Mouse (Mus musculus) forebrain, embryonic 16.5 days (tissue): ENCODE measurements around the gene Ptgis. TPM values are rescaled to one million over a fixed set of nuclear protein-coding genes. Genes with fewer than 3 reads are reported as not detected.

Experiments used
- ATAC-seq: fragments of 200-750 bp; cut with Nextera tagmentation; 2 replicates; pipeline ENCODE4 v1.8.0; 2017; ENCODE audit warnings: mild to moderate bottlenecking, moderate library complexity
- H3K27ac ChIP-seq: fragments of 300-500 bp; sonication (generic); 2 replicates; pipeline ENCODE4 v1.5.1; 2014; ENCODE audit warnings: low read length, control low read depth
- H3K27me3 ChIP-seq: fragments of 300-500 bp; sonication (generic); replicated peaks from 2 replicates; pipeline ENCODE4 v1.6.1; 2014; ENCODE audit warnings: low read length; ENCODE audit not compliant: control insufficient read depth, insufficient read depth
- H3K36me3 ChIP-seq: fragments of 300-500 bp; sonication (generic); 2 replicates; pipeline ENCODE4 v1.6.1; 2014; ENCODE audit not compliant: control insufficient read depth, insufficient read depth
- H3K4me1 ChIP-seq: fragments of 300-500 bp; sonication (generic); replicated peaks from 2 replicates; pipeline ENCODE4 v1.6.1; 2014; ENCODE audit warnings: low read length; ENCODE audit not compliant: control insufficient read depth, insufficient read depth
- H3K4me2 ChIP-seq: fragments of 300-500 bp; sonication (generic); 2 replicates; pipeline ENCODE4 v1.6.1; 2014; ENCODE audit warnings: mild to moderate bottlenecking, low read length, control low read depth
- H3K4me3 ChIP-seq: fragments of 300-500 bp; sonication (generic); replicated peaks from 2 replicates; pipeline ENCODE4 v1.5.1; 2014; ENCODE audit warnings: mild to moderate bottlenecking, low read length, control low read depth
- H3K9ac ChIP-seq: fragments of 300-500 bp; sonication (generic); replicated peaks from 2 replicates; pipeline ENCODE4 v1.6.1; 2014; ENCODE audit warnings: low read depth, low read length, control low read depth
- H3K9me3 ChIP-seq: fragments of 300-500 bp; sonication (generic); 2 replicates; pipeline ENCODE4 v1.6.1; 2016; ENCODE audit warnings: low read length; ENCODE audit not compliant: control insufficient read depth
- WGBS: fragments of 180-500 bp; shearing (Covaris S2); extraction: QIAGEN DNeasy Blood & Tissue Kit; methylation state at CpG from one replicate; pipeline ENCODE4 v1.1.7; 2014; 5-methylcytosine and 5-hydroxymethylcytosine counted together
- polyA plus RNA-seq: library from polyadenylated mRNA; unstranded; fragments of >200 nt; fragmentation: Nextera tagmentation; extraction: Ambion mirVana; gene quantifications from 2 replicates; pipeline ENCODE4 v1.2.1, GENCODE M21; 2015

Gene Ptgis
- polyA plus RNA-seq, 1 experiment from 2014 or later, result 3.1 TPM

- H3K9ac ChIP-seq, result no peak overlapping the region
- H3K9me3 ChIP-seq, result no peaks in the 10 kb centered on the region
- WGBS, result 83% methylated on average over 9 of the region's 9 CpGs
- peaks cover 8% of the 10 kb centered on the region for H3K4me1 ChIP-seq
- no peak overlapping the region for H3K4me2 ChIP-seq
- H3K36me3 ChIP-seq, result no peaks in the 10 kb centered on the region
- no peak overlapping the region for H3K27ac ChIP-seq
- H3K4me3 ChIP-seq, result no peak overlapping the region
- peaks cover 4% of the 10 kb centered on the region; the same call in 1 of the 2 replicates for H3K27me3 ChIP-seq
- ATAC-seq, result no peak
These were observed 3.2 kb downstream of the Ptgis start for GRCm38 (mm10) chr2:167237224-167237623.

DNA sequence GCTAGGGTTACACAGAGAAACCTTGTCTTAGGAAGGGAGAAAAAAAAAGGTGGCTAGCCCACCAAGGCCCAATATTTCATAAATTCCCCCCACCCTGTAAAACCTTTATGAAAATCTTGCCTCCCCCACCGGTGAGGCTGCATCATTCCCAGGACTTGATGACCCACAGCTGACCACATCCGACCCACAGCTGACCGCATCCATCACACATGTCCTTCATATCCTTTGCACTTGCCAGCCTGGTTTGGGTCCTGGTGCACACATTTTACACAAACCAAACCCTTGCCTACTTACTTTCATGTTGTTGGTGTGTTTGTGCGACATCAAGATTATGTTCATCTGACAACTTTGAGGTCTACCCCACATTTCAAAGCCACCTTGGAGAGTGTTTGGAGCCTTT, 4.2 kb downstream of the Ptgis start:
- H3K27me3 ChIP-seq, result peaks cover 4% of the 10 kb centered on the region; the same call in 1 of the 2 replicates
- H3K4me3 ChIP-seq, result no peak overlapping the region
- no peaks in the 10 kb centered on the region for H3K36me3 ChIP-seq
- ATAC-seq, result no peak
- peaks cover 8% of the 10 kb centered on the region for H3K4me1 ChIP-seq
- no peak overlapping the region for H3K9ac ChIP-seq
- 99% methylated on average over 4 of the region's 4 CpGs for WGBS
- no peak overlapping the region for H3K27ac ChIP-seq
- H3K9me3 ChIP-seq, result no peaks in the 10 kb centered on the region
- H3K4me2 ChIP-seq, result no peak overlapping the region

- Histone ChIP-seq H3K4me2 (no peak overlapping the region), H3K9me3 (no peaks in the 10 kb centered on the region), H3K4me3 (no peak overlapping the region), H3K36me3 (no peaks in the 10 kb centered on the region), H3K27me3 (peaks cover 4% of the 10 kb centered on the region; the same call in 1 of the 2 replicates), H3K27ac (no peak overlapping the region), H3K9ac (no peak overlapping the region), H3K4me1 (peaks cover 9% of the 10 kb centered on the region)
- no peak for ATAC-seq
- 78% methylated on average over 17 of the region's 17 CpGs for WGBS
These were observed 4.9 kb downstream of the Ptgis start for GRCm38 (mm10) chr2:167235338-167236018.

GRCm38 (mm10) chr2:167233771-167234170, 6.6 kb downstream of the Ptgis start:
- no peak for ATAC-seq
- WGBS, result 51% methylated on average over 14 of the region's 14 CpGs
- Histone ChIP-seq H3K27ac (no peak overlapping the region), H3K4me3 (no peak overlapping the region), H3K27me3 (0 out of 2 replicates have a peak, but pooled peaks cover 2% of the 10 kb centered on the region), H3K4me1 (peaks cover 4% of the 10 kb centered on the region; the same call in 1 of the 2 replicates), H3K9ac (no peak overlapping the region), H3K36me3 (no peaks in the 10 kb centered on the region), H3K9me3 (no peaks in the 10 kb centered on the region), H3K4me2 (no peak overlapping the region)

- Histone ChIP-seq H3K9me3 (no peaks in the 10 kb centered on the region), H3K27ac (no peak overlapping the region), H3K9ac (no peak overlapping the region), H3K36me3 (no peaks in the 10 kb centered on the region), H3K4me1 (peaks cover 4% of the 10 kb centered on the region; the same call in 1 of the 2 replicates), H3K27me3 (no peaks in the 10 kb centered on the region), H3K4me3 (no peak overlapping the region), H3K4me2 (no peak overlapping the region)
- no peak for ATAC-seq
- 69% methylated on average over 5 of the region's 5 CpGs for WGBS
These were observed 7.4 kb downstream of the Ptgis start for GRCm38 (mm10) chr2:167233009-167233335.

DNA sequence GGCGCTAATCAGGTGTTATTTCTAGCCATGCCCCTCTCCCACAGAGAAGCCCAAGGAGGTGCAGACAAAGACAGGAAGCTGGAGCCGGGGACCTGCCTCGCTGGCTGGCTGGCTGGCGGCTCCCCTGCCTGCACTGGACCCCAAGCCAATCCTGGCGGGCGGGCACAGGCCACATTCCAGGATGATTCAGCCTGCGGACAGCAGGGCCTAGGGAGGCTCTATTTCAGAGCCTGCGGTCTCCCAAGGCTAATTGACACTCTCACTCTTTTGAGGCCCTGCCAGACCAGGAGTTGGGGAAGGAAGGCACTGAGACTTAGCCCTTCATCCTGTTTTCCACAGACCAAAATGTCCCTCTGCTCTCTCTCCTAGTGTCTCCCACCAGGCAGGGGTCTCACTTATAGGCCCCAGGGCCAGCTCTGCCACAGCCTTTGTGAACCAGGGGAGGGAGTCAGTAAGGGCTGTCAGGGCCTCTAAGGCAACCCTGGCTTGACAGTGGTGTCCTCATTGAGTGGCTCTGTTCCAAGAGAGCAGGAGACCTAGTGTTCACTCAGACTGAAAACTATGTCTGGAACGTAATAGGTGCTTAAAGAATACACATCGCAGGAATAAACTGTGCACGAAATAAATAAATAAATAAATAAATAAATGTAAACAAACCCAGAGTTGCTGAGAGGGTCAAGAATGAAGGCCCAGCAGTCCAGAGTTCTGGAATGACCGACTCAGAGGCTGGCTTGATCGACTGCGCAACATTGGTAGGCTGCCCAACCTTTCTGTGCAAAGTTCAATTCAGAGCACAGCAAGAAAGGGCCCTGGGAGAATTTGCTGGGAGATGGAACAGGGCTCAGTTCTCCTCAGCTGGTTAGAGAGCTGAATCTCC, 8.0 kb downstream of the Ptgis start:
- Histone ChIP-seq H3K4me1 (peaks cover 4% of the 10 kb centered on the region; the same call in 1 of the 2 replicates), H3K27ac (no peak overlapping the region), H3K36me3 (no peaks in the 10 kb centered on the region), H3K9me3 (no peaks in the 10 kb centered on the region), H3K9ac (no peak overlapping the region), H3K4me2 (no peak overlapping the region), H3K27me3 (no peaks in the 10 kb centered on the region), H3K4me3 (no peak overlapping the region)
- 53% methylated on average over 14 of the region's 14 CpGs for WGBS
- ATAC-seq, result no peak

- Histone ChIP-seq H3K4me2 (peak overlapping the region; percentile 16; the same call in 1 of the 2 replicates), H3K27me3 (no peaks in the 10 kb centered on the region), H3K9me3 (no peaks in the 10 kb centered on the region), H3K4me1 (peaks cover 4% of the 10 kb centered on the region; the same call in 1 of the 2 replicates), H3K4me3 (0 out of 2 replicates have a peak overlapping the region, but pooled peaks have one; percentile 15), H3K9ac (no peak overlapping the region), H3K27ac (no peak overlapping the region), H3K36me3 (no peaks in the 10 kb centered on the region)
- ATAC-seq, result no peak
- 6% methylated on average over 15 of the region's 15 CpGs for WGBS
These were observed 9.8 kb downstream of the Ptgis start for GRCm38 (mm10) chr2:167230554-167230953.

- no peak for ATAC-seq
- Histone ChIP-seq H3K36me3 (no peaks in the 10 kb centered on the region), H3K9me3 (no peaks in the 10 kb centered on the region), H3K4me3 (no peak overlapping the region), H3K4me2 (no peak overlapping the region), H3K9ac (no peak overlapping the region), H3K4me1 (no peaks in the 10 kb centered on the region), H3K27ac (no peak overlapping the region), H3K27me3 (no peaks in the 10 kb centered on the region)
- WGBS, result 88% methylated on average over 7 of the region's 7 CpGs
These were observed 15.5 kb downstream of the Ptgis start for GRCm38 (mm10) chr2:167224937-167225336.

- Histone ChIP-seq H3K4me2 (no peak overlapping the region), H3K9ac (no peak overlapping the region), H3K27me3 (no peaks in the 10 kb centered on the region), H3K27ac (no peak overlapping the region), H3K9me3 (no peaks in the 10 kb centered on the region), H3K36me3 (no peaks in the 10 kb centered on the region), H3K4me3 (no peak overlapping the region), H3K4me1 (no peaks in the 10 kb centered on the region)
- ATAC-seq, result no peak
- WGBS, result 88% methylated on average over 6 of the region's 6 CpGs
These were observed 16.2 kb downstream of the Ptgis start for GRCm38 (mm10) chr2:167224194-167224593.
